Mouse (Mus musculus): ENCODE measurements around the gene Tmie.

The Tmie gene

GRCm38 (mm10) chr9:110879998-110880561 is at the start of gene Tmie:
Gene Tmie, minus strand, starts transcription at chr9:110880113.
- DNase-seq (ENCODE audit: low spot score in 2 of 2), result peak; percentile 14 to 18

- peak; percentile 68 to 75 for DNase-seq (ENCODE audit: low spot score in 2 of 2)
Measured at GRCm38 (mm10) chr9:110922759-110923158, 42.8 kb upstream of the Tmie start.

GRCm38 (mm10) chr9:110920665-110921419 is 40.9 kb upstream of the Tmie start:
- DNase-seq (ENCODE audit: low spot score in 2 of 2), result no peak

- no peak for DNase-seq (ENCODE audit: low spot score in 2 of 2)
Measured at GRCm38 (mm10) chr9:110916786-110917185, 36.9 kb upstream of the Tmie start, which contains the start of gene Fam240a. Gene Fam240a, minus strand, starts transcription at chr9:110916861.

DNA sequence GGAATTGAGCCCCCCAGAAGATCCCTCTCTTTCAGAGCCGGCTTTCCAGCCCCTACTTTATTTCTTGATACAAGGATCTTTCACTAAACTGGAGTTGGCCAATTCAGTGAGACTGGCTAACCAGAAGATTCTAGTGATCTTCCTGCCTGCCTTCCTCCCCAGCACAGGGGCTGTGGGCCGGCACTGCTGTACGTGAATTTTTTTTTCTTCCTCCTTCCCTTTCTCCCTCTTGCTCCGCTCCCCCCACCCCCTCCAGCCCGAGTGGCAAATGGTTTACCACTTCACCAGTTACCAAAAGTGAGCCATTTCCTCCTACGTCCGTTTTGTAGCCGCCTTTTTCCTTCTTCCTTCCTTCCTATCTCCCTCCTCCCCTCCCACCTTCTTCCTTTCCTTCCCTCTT is 35.6 kb upstream of the Tmie start:
- DNase-seq (ENCODE audit: low spot score in 2 of 2), result no peak

DNA sequence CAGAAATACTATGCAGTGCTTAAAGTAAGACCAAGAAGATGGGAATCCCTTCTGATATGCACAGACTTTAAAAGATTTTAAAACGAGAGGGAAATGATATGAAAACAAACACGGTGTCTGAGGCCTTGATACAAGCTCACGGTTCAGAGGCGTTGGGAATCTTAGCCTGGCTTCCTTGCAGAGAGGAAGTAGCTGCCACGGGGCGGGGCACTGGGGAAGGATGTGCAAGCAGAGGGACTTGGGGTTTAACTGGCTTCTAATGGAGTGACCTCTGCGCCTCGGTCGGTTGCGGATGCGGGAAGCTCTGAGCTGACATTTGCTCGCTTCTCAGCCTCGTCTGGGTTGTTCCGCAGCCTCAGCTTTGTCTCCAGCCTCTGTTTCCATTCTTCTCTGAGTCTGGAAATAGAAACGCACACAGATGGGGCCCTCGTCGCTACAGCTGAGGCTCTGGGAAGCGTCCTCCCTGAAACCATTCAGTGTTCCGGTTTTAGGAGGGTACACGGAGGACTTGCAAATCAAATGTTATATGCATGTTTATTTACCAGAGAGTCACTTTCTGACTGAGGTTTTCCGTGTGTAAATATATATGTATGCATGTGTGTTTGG is 34.8 kb upstream of the Tmie start:
- DNase-seq (ENCODE audit: low spot score in 2 of 2), result no peak

- DNase-seq (ENCODE audit: low spot score in 2 of 2), result no peak
Measured at GRCm38 (mm10) chr9:110909371-110909967, 29.6 kb upstream of the Tmie start.

GRCm38 (mm10) chr9:110908631-110909016 is 28.7 kb upstream of the Tmie start:
- DNase-seq (ENCODE audit: low spot score in 2 of 2), result no peak

DNA sequence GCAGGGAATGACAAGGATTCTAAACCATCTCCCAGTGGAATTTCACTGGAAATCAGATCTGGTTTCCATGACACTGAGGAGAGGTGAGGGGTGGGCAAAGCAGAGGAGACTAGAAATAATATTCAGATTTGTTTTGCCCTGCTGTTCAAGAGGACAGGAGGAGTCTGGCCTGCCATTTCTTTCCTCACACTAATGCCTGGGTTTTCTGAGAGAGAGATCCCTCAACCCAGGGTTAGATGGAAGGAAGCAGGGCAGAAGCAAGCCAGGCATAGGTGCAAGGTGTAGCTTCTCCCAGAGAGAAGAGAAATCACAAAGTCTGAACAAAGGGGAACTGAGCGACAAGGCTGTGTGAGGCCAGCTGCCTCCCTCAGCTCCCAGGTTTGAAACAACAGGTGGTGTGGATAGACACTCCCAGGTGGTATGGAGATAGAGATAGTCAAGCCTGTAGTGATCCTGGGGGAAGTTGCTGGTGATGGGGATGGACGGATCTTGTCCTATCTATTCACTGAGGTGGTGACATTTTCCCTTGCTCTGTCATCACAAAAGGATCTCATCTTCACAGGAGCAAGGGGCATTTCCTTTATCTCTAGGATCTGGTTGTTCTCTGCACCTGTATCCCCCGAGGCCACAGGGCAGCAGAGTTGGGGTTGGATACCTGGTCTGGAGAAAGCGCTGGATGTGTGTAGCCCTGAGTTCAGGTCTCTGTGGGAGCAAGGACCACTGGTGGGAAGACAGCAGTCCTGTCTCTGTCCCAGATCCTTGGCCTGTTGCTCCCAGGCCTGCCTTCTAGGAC is 28.1 kb upstream of the Tmie start:
- DNase-seq (ENCODE audit: low spot score in 2 of 2), result no peak

GRCm38 (mm10) chr9:110907201-110907837 is 27.4 kb upstream of the Tmie start:
- DNase-seq (ENCODE audit: low spot score in 2 of 2), result no peak

- DNase-seq (ENCODE audit: low spot score in 2 of 2), result no peak
Measured at GRCm38 (mm10) chr9:110902271-110902670, 22.4 kb upstream of the Tmie start.

DNA sequence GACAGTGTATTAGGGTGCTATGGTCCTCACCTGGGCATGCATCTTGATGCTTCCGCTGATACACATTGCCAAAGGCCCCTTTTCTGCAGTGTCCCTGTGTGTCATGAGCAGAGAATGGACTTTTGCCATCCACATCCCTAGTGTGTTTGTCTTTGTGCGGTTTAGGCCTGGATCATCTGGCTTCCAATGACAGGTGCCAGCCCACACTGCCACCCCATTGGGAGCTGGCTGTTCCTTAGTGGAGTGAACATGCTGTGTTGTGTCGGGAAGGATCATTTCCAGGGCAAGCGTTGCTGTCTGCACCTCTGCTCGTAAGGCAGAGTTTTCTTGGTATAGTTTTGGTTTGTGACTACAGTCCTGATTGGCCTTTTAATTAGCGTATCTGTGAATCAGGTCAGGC is 21.3 kb upstream of the Tmie start:
- no peak for DNase-seq (ENCODE audit: low spot score in 2 of 2)

GRCm38 (mm10) chr9:110899451-110900008 is 19.6 kb upstream of the Tmie start:
- no peak for DNase-seq (ENCODE audit: low spot score in 2 of 2)

DNA sequence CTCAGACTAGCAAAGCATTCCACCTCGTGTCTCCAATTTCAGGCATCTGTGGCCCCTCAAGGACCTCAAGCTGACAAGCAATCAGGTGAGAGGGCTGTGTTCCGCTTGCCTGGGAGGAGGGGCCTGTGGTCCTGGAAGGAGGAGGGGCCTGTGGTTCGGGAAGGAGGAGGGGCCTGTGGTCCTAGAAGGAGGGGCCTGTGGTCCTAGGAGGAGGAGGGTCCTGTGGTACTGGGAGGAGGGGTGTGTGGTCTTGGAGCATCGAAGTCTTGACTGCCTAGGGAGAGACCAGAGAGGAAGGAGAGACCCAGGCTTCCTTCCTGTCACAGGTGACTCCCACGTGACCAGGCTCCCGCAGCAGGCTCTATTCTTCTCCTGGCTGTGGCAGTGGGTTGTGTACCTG is 16.7 kb upstream of the Tmie start:
- no peak for DNase-seq (ENCODE audit: low spot score in 2 of 2)

- no peak for DNase-seq (ENCODE audit: low spot score in 2 of 2)
Measured at GRCm38 (mm10) chr9:110895994-110896393, 16.1 kb upstream of the Tmie start.

GRCm38 (mm10) chr9:110895507-110895906 is 15.6 kb upstream of the Tmie start:
- DNase-seq (ENCODE audit: low spot score in 2 of 2), result no peak

DNA sequence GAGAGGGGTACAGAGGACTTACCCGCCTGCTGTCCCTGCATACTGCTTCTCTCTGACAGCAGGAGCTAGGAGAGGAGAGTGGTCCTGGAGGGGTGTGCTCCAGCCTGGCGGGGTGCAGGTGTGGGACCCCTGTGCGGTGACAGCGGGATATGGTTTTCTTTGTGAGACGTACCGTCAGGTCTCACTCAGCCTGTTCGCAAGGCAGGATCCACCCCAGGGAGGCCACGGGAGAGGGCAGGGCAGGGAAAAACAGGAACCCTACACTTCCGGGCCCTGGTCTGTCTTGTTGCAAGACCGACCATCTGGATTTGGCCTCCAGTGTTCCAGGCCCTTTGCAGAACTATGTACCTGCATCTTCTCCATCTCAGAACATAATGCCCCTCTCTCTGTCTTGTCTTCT is 13.5 kb upstream of the Tmie start:
- DNase-seq (ENCODE audit: low spot score in 2 of 2), result no peak

DNA sequence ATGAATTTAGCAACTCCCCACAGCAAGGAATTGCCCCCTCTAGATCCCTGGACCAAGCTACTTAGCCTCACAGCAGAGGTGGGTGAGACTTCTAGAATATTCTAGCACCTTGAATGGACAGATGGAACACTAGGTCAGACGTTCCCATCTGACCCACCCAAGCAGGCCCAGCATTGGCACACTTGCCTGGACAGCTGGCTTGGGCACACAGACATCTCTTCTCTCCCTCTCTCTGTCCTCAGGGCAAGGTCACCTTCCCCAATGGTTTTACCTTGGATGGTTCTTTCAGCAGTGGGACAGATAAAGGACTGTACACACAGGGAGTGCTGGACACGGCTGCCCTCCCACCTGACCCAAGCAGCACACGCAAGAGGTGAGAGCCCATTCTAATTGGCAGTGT is 12.6 kb upstream of the Tmie start:
- no peak for DNase-seq (ENCODE audit: low spot score in 2 of 2)

GRCm38 (mm10) chr9:110891077-110891828 is 11.3 kb upstream of the Tmie start:
- DNase-seq (ENCODE audit: low spot score in 2 of 2), result no peak

DNA sequence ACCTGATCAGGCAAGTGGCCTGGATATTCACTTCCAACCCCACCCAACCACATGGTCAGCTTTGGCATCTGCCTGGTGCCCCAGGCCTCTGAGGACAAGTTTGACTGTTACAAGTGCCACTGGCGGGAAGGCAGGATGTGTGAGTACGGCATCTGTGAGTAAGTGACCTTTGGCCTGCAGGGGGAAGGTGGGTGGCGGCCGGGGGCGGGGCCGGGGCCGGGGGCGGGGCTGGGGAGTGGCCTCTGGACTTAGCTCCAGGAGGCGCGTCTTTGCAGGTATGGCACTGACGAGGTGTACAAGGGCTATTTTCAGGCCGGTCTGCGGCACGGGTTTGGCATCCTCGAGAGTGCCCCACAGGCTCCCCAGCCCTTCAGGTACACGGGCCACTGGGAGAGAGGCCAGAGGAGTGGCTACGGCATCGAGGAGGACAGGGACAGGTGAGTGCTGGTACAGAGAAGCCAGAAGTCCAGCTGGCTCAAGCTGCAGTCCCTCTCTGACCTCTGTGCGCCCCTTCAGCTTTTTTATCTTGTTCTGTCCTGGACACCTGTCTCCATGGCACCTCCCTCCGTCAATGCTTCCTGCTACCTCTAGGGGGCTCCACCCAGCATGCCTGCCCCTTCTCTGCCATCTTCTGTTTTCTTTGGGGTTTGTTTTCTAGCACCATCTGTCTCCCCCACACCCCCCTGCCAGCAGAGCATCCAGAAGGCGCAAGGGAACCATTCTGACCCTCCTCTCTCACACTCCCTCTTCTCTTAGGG is 10.3 kb upstream of the Tmie start:
- no peak for DNase-seq (ENCODE audit: low spot score in 2 of 2)

Data from right cerebral cortex, adult 2 months (tissue).